Mouse (Mus musculus) bone marrow, adult 2 months (tissue): Measurements from ENCODE around the gene Pqbp1.

Experiments
- CTCF ChIP-seq: fragments of 200-500 bp; IDR thresholded peaks from 2 replicates; pipeline ENCODE4 v1.5.1; 2011; ENCODE audit warnings: low read length, control low read depth; ENCODE audit not compliant: control insufficient read depth, insufficient read depth
- POLR2A ChIP-seq: fragments of 200-500 bp; IDR thresholded peaks from 2 replicates; pipeline ENCODE4 v1.6.1; 2011; ENCODE audit warnings: low read depth, mild to moderate bottlenecking, control low read depth, low read length, borderline replicate concordance; ENCODE audit not compliant: control insufficient read depth

DNA sequence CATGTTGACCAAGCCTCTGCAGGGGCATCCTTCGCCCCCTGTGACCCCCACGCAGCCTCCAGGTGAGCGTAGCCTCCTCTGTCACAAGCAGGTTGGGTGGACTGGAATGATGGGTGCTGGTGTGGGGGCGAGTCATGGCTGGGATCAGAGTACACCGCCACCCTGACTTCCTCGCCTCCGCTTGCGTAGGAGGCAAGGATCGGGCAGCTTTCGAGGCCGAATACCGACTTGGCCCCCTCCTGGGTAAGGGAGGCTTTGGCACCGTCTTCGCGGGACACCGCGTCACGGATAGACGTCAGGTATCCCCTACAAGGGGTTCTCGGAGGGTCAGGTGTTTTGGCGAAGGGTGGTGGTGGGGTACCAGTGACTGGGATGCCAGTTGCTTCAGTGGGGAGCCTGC is 20.6 kb downstream of the Pqbp1 start:
- TF ChIP-seq CTCF: no peak
- no peak for TF ChIP-seq POLR2A
